Mouse (Mus musculus): ENCODE results near the gene Ifrd2. TPM values are rescaled to one million over a fixed set of nuclear protein-coding genes. Genes with fewer than 3 reads are reported as not detected.
A peak's percentile ranks its signal among the peaks of the same experiment; 100 is the strongest.

Ifrd2 gene
- polyA plus RNA-seq, 1 experiment from 2014 or later, result 64.6 TPM

DNA sequence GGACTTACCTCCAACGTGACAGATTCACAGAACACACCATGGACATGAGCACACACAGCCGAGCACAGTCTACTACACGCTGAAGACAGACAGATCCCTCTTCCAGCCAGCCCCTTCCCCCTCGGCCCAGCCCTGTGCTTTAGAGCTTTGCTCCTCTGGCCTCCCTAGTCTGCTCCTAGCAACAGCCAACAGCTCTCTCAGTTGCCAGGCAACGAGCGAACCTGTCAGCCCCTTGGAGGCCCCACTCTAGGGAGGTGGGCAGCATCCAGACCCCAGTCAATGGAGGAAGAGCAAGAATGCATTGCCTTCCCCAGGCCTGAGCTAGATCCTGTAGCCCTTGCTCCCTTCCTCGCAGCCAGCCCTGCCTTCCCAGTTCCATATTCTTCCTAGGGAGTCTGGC lies 49.6 kb downstream of the Ifrd2 start:
- Histone ChIP-seq H3K4me3 (ENCODE audit: low read depth, low read length) (no peak overlapping the region), H3K36me3 (ENCODE audit: insufficient read depth) (no peaks in the 10 kb centered on the region), H3K4me2 (no peak overlapping the region), H3K27me3 (ENCODE audit: insufficient read depth, low read length) (no peaks in the 10 kb centered on the region), H3K9ac (no peak overlapping the region), H3K27ac (ENCODE audit: low read depth) (no peak overlapping the region), H3K4me1 (ENCODE audit: insufficient read depth) (peaks cover 9% of the 10 kb centered on the region), H3K9me3 (ENCODE audit: low read depth, low read length) (no peaks in the 10 kb centered on the region)
- DNase-seq, result no peak
- no peak for TF ChIP-seq CTCF (IDR thresholded peaks at IDR 0.05; ENCODE audit: low read depth)
- 21% methylated on average over 7 of the region's 7 CpGs for WGBS
- ATAC-seq (ENCODE audit: insufficient read depth), result no peak

DNA sequence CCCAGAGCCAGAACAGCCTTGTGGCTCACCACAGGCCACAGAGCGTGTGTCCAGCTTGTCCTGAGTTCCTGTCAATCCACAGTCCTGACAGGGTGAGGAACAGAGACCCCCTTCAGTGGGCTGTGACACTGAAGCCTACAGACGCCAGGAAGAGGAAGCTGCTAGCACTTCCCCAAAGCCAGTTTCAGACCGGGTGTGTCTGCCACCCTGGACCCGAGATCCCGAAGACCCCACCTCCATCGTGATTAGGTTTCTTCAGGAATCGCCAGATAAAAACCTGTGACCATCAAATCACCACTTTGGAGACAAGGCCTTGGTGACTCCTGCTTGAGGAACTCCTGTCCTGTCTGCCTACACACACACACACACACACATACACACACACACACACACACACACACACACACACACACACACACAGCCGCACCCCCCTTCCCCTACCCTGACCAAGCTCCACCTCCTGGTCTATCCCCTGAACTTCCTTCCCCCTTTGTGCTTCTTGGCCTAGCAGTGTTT lies 52.9 kb downstream of the Ifrd2 start:
- DNase-seq, result no peak
- H3K27ac ChIP-seq (ENCODE audit: low read depth), result no peak overlapping the region

DNA sequence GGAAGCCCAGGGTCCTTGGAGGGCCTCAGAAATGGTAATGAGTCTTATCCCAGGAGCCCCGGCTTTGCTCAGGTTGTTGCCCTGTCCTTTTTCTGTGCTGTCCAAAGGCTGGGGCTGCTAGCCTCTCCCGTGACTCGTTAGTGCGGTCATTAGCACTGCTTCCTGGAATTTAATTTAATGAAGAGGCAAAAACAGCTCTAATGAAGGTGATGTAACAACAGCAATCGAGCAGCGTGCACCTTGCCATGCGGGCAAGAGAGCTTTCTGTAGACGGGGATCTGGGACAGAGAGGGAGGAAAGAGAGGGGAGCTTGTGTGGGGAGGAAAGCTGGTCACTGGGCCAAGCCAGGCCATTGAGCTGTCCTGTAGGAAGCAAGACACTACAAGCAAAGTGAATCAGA lies 54.2 kb downstream of the Ifrd2 start:
- no peaks in the 10 kb centered on the region for H3K27me3 ChIP-seq (ENCODE audit: insufficient read depth, low read length)
- WGBS, result 65% methylated on average over 8 of the region's 8 CpGs

More for the DNA sequence above, 52.9 kb downstream of the Ifrd2 start:
- no peak overlapping the region for H3K4me3 ChIP-seq (ENCODE audit: low read depth, low read length)
- WGBS, result 27% methylated on average over 8 of the region's 8 CpGs
- H3K27me3 ChIP-seq (ENCODE audit: insufficient read depth, low read length), result no peaks in the 10 kb centered on the region
- peaks cover 5% of the 10 kb centered on the region for H3K4me1 ChIP-seq (ENCODE audit: insufficient read depth)
- H3K9ac ChIP-seq, result no peak overlapping the region
- peak; percentile 13; the same call in 1 of the 2 replicates for TF ChIP-seq CTCF (IDR thresholded peaks at IDR 0.05; ENCODE audit: low read depth)
- no peak for ATAC-seq (ENCODE audit: insufficient read depth)
- no peaks in the 10 kb centered on the region for H3K36me3 ChIP-seq (ENCODE audit: insufficient read depth)
- H3K4me2 ChIP-seq, result no peak overlapping the region
- no peaks in the 10 kb centered on the region for H3K9me3 ChIP-seq (ENCODE audit: low read depth, low read length)

More for the DNA sequence above, 54.2 kb downstream of the Ifrd2 start:
- no peak for TF ChIP-seq CTCF (IDR thresholded peaks at IDR 0.05; ENCODE audit: low read depth)
- Histone ChIP-seq H3K4me2 (no peak overlapping the region), H3K36me3 (ENCODE audit: insufficient read depth) (no peaks in the 10 kb centered on the region), H3K9ac (no peak overlapping the region), H3K4me1 (ENCODE audit: insufficient read depth) (no peaks in the 10 kb centered on the region), H3K9me3 (ENCODE audit: low read depth, low read length) (no peaks in the 10 kb centered on the region), H3K4me3 (ENCODE audit: low read depth, low read length) (no peak overlapping the region), H3K27ac (ENCODE audit: low read depth) (no peak overlapping the region)
- ATAC-seq (ENCODE audit: insufficient read depth) (no peak), DNase-seq (no peak)

Other genes with a start within 250 kb of the Ifrd2 start
- gene Hemk1, start 249.3 kb upstream of the Ifrd2 start, polyA plus RNA-seq (2014; fragmentation: Nextera tagmentation; extraction: Ambion mirVana), result 9.8 and 11.3 TPM in 2 replicates
- gene 6430571L13Rik, start 247.0 kb upstream of the Ifrd2 start, polyA plus RNA-seq (2014; fragmentation: Nextera tagmentation; extraction: Ambion mirVana), result 0.27 and 0.28 TPM in 2 replicates
- 0.18 TPM in 1 of 2 replicates, not detected in the other for gene Cacna2d2, start 188.0 kb upstream of the Ifrd2 start, polyA plus RNA-seq (2014; fragmentation: Nextera tagmentation; extraction: Ambion mirVana)
- gene Tmem115, start 53.7 kb upstream of the Ifrd2 start, polyA plus RNA-seq (2014; fragmentation: Nextera tagmentation; extraction: Ambion mirVana), result 42.1 and 45.3 TPM in 2 replicates
- gene Cyb561d2, start 45.4 kb upstream of the Ifrd2 start, polyA plus RNA-seq (2014; fragmentation: Nextera tagmentation; extraction: Ambion mirVana), result 22.9 and 23.0 TPM in 2 replicates
- 32.9 and 34.6 TPM in 2 replicates for gene Nprl2, start 45.4 kb upstream of the Ifrd2 start, polyA plus RNA-seq (2014; fragmentation: Nextera tagmentation; extraction: Ambion mirVana)
- 1.1 and 1.2 TPM in 2 replicates for gene Zmynd10, start 40.3 kb upstream of the Ifrd2 start, polyA plus RNA-seq (2014; fragmentation: Nextera tagmentation; extraction: Ambion mirVana)
- 51.3 and 54.1 TPM in 2 replicates for gene Rassf1, start 36.1 kb upstream of the Ifrd2 start, polyA plus RNA-seq (2014; fragmentation: Nextera tagmentation; extraction: Ambion mirVana)
- gene Tusc2, start 24.4 kb upstream of the Ifrd2 start, polyA plus RNA-seq (2014; fragmentation: Nextera tagmentation; extraction: Ambion mirVana), result 38.2 and 39.0 TPM in 2 replicates
- 126 and 129 TPM in 2 replicates for gene Hyal2, start 19.7 kb upstream of the Ifrd2 start, polyA plus RNA-seq (2014; fragmentation: Nextera tagmentation; extraction: Ambion mirVana)
- gene Hyal1, start 10.7 kb upstream of the Ifrd2 start, polyA plus RNA-seq (2014; fragmentation: Nextera tagmentation; extraction: Ambion mirVana), result 5.2 and 5.9 TPM in 2 replicates
- 14.7 and 17.2 TPM in 2 replicates for gene Naa80, start 8.8 kb upstream of the Ifrd2 start, polyA plus RNA-seq (2014; fragmentation: Nextera tagmentation; extraction: Ambion mirVana)
- gene Hyal3, start 6.8 kb upstream of the Ifrd2 start, polyA plus RNA-seq (2014; fragmentation: Nextera tagmentation; extraction: Ambion mirVana), result 0.73 and 1.4 TPM in 2 replicates
- gene Sema3b, start 21.6 kb downstream of the Ifrd2 start, polyA plus RNA-seq (2014; fragmentation: Nextera tagmentation; extraction: Ambion mirVana), result 5.1 and 5.3 TPM in 2 replicates
- 408 and 419 TPM in 2 replicates for gene Gnai2, start 47.7 kb downstream of the Ifrd2 start, polyA plus RNA-seq (2014; fragmentation: Nextera tagmentation; extraction: Ambion mirVana)
- 3.6 and 4.8 TPM in 2 replicates for gene Slc38a3, start 81.9 kb downstream of the Ifrd2 start, polyA plus RNA-seq (2014; fragmentation: Nextera tagmentation; extraction: Ambion mirVana)
- gene Gnat1, start 92.1 kb downstream of the Ifrd2 start, polyA plus RNA-seq (2014; fragmentation: Nextera tagmentation; extraction: Ambion mirVana), result 0.72 and 0.89 TPM in 2 replicates
- gene Sema3f, start 122.8 kb downstream of the Ifrd2 start, polyA plus RNA-seq (2014; fragmentation: Nextera tagmentation; extraction: Ambion mirVana), result 16.7 and 22.1 TPM in 2 replicates
- gene Rbm5, start 183.4 kb downstream of the Ifrd2 start, polyA plus RNA-seq (2014; fragmentation: Nextera tagmentation; extraction: Ambion mirVana), result 176 and 184 TPM in 2 replicates

All from lung, embryonic 14.5 days (tissue).